Mouse (Mus musculus) liver, embryonic 14.5 days (tissue): ENCODE results near the gene Igf2.

Experiments
- CTCF ChIP-seq: IDR thresholded peaks from 2 replicates; pipeline ENCODE4 v1.5.1; 2016; ENCODE audit warnings: antibody characterized with exemption, low read depth, control low read depth
- EP300 ChIP-seq: IDR thresholded peaks from 2 replicates; pipeline ENCODE4 v1.6.1; 2016; ENCODE audit warnings: antibody characterized with exemption, low read depth

- TF ChIP-seq CTCF (no peak), EP300 (no peak)
Observed at GRCm38 (mm10) chr7:142646676-142647075, 19.9 kb downstream of the Igf2 start.
